Mouse (Mus musculus) forebrain, embryonic 14.5 days (tissue): ENCODE data around the gene Cdh12. TPM values are rescaled to one million over a fixed set of nuclear protein-coding genes. Genes with fewer than 3 reads are reported as not detected.
"Not testable (repeated sequence)": the region's sequence is repeated elsewhere in the genome, so short reads cannot be mapped to it uniquely, and the experiment has no call there.

Source experiments
- ATAC-seq: fragments of 200-750 bp; cut with Nextera tagmentation; 2 replicates; pipeline ENCODE4 v1.8.0; 2017; ENCODE audit warnings: mild to moderate bottlenecking, moderate library complexity
- DNase-seq: peaks from one replicate; pipeline ENCODE4 v3.0.0-alpha.2; 2015; ENCODE audit warnings: low spot score
- H3K27ac ChIP-seq: fragments of 300-500 bp; sonication (generic); 2 replicates; pipeline ENCODE4 v1.5.1; 2014; ENCODE audit warnings: low read depth, mild to moderate bottlenecking, control low read depth, low read length, moderate library complexity
- H3K27me3 ChIP-seq: fragments of 300-500 bp; sonication (generic); replicated peaks from 2 replicates; pipeline ENCODE4 v1.6.1; 2014; ENCODE audit warnings: low read length, control low read depth, mixed read lengths; ENCODE audit not compliant: control insufficient read depth, insufficient read depth
- H3K36me3 ChIP-seq: fragments of 300-500 bp; sonication (generic); 2 replicates; pipeline ENCODE4 v1.6.1; 2014; ENCODE audit warnings: low read length, control low read depth; ENCODE audit not compliant: control insufficient read depth, insufficient read depth
- H3K4me1 ChIP-seq: fragments of 300-500 bp; sonication (generic); 2 replicates; pipeline ENCODE4 v1.6.1; 2014; ENCODE audit warnings: antibody characterized with exemption, low read length, control low read depth; ENCODE audit not compliant: control insufficient read depth, insufficient read depth
- H3K4me2 ChIP-seq: fragments of 300-500 bp; sonication (generic); 2 replicates; pipeline ENCODE4 v1.6.1; 2014; ENCODE audit warnings: mild to moderate bottlenecking, control low read depth, low read length
- H3K4me3 ChIP-seq: fragments of 300-500 bp; sonication (generic); 2 replicates; pipeline ENCODE4 v1.5.1; 2014; ENCODE audit warnings: low read depth, low read length, control low read depth
- H3K9ac ChIP-seq: fragments of 300-500 bp; sonication (generic); 2 replicates; pipeline ENCODE4 v1.6.1; 2014; ENCODE audit warnings: mild to moderate bottlenecking, low read length, control low read depth, moderate library complexity
- H3K9me3 ChIP-seq: fragments of 300-500 bp; sonication (generic); replicated peaks from 2 replicates; pipeline ENCODE4 v1.6.1; 2016; ENCODE audit warnings: low read length, control low read depth, mixed read lengths; ENCODE audit not compliant: control insufficient read depth
- WGBS: fragments of 180-500 bp; shearing (Covaris S2); extraction: QIAGEN DNeasy Blood & Tissue Kit; methylation state at CpG from one replicate; pipeline ENCODE4 v1.1.7; 2014; 5-methylcytosine and 5-hydroxymethylcytosine counted together
- polyA plus RNA-seq: library from polyadenylated mRNA; unstranded; fragments of >200 nt; fragmentation: Nextera tagmentation; extraction: Ambion mirVana; gene quantifications from 2 replicates; pipeline ENCODE4 v1.2.1, GENCODE M21; 2014

The Cdh12 gene
- polyA plus RNA-seq, 1 experiment from 2014 or later: 2.3 TPM

DNA sequence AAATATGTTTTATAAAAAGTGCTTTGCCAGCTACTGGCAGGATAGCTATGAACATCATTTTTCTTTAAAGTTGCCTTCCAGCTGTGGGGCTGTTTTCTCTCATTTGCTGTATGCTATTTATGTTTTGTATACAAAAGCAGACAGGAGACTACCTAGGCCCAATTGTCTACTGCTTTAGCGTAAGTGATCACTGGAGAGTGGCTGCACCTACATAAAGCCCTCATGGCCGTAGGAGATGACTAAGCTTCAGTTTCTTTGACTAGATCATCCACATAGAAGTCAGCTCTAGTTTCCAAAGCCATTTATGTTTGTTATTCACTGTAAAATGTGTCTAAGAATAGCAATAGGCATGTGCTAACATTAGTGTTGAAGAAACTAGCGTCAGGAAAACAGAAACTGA is 926.8 kb downstream of the Cdh12 start:
- H3K4me3 ChIP-seq: no peak overlapping the region
- DNase-seq: no peak
- no peak for ATAC-seq
- WGBS: 81% methylated on average over 3 of the region's 3 CpGs
- no peaks in the 10 kb centered on the region for H3K9me3 ChIP-seq
- H3K4me1 ChIP-seq: no peaks in the 10 kb centered on the region
- no peaks in the 10 kb centered on the region for H3K36me3 ChIP-seq
- no peaks in the 10 kb centered on the region for H3K27me3 ChIP-seq
- H3K27ac ChIP-seq: no peak overlapping the region
- no peak overlapping the region for H3K4me2 ChIP-seq
- no peak overlapping the region for H3K9ac ChIP-seq

DNA sequence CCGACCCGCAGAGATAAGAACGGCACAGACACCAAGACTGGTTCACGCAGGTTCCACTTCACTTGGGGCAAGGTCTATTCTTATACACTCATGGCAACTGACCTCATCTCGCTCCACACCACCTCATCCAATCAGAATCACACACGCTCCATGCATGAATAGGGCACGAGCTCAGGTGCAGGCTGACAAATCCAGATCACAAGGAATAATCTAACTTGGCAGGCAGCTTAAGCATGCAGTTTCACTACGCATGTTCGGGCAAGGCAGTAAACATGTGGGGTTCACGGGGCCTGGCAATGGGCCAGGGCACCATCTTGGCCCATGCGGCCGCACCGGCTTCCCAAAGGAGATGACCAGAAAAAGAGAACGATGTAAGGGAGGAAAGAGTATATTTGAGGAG is 942.4 kb downstream of the Cdh12 start:
- H3K27me3 ChIP-seq, DNase-seq, H3K36me3 ChIP-seq, ATAC-seq, H3K9ac ChIP-seq, H3K27ac ChIP-seq, H3K9me3 ChIP-seq, H3K4me2 ChIP-seq, H3K4me3 ChIP-seq, H3K4me1 ChIP-seq: not testable (repeated sequence)
- 87% methylated on average over 14 of the region's 14 CpGs for WGBS

DNA sequence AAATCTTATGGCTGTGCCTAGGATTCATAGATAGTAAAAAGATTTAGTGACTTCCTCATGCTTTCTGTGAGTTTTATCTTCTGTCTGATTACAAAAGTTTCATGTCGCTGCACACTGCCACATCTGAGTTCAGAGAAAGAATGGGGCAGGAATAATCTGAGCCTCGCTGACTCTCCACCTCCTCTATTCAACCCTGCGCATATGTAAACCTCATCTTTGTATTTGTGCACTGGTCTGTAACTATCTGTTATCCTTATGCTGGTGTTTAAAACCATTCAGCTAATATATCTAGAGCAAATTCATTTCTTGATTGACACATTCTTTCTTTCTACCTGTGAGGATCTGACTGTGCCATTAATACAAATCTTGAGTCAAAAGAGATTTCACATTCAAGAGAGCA is 944.0 kb downstream of the Cdh12 start:
- H3K9ac ChIP-seq: no peak overlapping the region
- H3K4me3 ChIP-seq: no peak overlapping the region
- H3K27me3 ChIP-seq: no peaks in the 10 kb centered on the region
- DNase-seq (no peak), ATAC-seq (no peak)
- H3K9me3 ChIP-seq: no peaks in the 10 kb centered on the region
- H3K27ac ChIP-seq: no peak overlapping the region
- H3K4me1 ChIP-seq: no peaks in the 10 kb centered on the region
- no peak overlapping the region for H3K4me2 ChIP-seq
- no peaks in the 10 kb centered on the region for H3K36me3 ChIP-seq
- WGBS: 6% methylated on average over 3 of the region's 3 CpGs

DNA sequence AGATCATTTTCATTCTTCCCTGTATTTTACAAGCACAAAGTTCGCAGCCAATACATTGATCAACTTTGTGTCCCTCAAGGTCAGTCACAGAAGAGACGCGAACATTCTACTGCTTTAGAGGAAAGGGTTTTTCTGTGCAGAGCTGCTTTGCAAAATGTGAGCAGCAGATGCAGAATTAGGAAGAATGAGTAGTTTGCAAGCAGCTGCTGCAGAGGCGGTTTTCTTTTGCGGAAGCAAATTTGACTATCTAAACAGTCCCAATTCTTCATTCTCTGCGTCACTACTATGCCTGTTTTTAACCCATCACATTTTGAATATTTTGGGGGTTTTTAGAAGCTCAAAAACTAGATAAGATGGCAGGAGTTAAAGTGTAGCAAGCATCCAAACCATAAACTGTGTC is 956.1 kb downstream of the Cdh12 start:
- no peak overlapping the region for H3K27ac ChIP-seq
- H3K9ac ChIP-seq: no peak overlapping the region
- no peaks in the 10 kb centered on the region for H3K4me1 ChIP-seq
- DNase-seq (no peak), ATAC-seq (no peak)
- no peaks in the 10 kb centered on the region for H3K36me3 ChIP-seq
- no peaks in the 10 kb centered on the region for H3K9me3 ChIP-seq
- 79% methylated on average over 6 of the region's 6 CpGs for WGBS
- H3K27me3 ChIP-seq: no peaks in the 10 kb centered on the region
- no peak overlapping the region for H3K4me3 ChIP-seq
- H3K4me2 ChIP-seq: no peak overlapping the region

DNA sequence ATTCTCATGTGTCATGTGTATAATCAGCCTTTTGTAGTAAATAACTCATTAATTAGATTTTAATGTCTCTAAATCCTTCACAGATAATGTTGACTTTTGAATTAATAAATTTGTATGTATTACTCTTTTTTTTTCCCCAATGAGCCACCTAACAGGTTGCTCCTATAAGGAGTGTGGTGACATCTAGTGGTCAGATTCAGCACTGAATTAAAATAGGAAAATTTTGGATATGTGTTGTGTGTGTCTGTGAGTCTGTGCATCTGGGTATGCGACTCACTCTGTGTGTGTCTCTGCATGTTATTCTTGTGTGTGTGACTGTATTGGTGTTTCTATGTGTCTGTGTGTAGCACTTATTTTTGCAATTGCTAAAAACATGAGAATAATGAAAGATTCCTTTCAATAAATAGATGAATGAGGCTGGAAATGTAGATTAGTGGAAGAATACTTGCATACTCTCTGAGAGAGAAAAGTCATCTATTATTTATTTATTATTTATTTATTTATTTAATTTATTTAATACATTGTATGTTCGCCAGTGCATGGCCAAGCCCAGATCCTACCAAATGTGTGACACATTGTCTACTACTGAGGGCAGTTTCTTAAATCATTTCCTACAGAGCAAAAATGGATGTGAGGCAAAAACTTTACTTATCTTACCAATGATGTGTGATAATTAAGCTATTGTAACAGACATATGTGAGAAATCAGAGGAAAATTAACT is 958.4 kb downstream of the Cdh12 start:
- Histone ChIP-seq H3K36me3 (no peaks in the 10 kb centered on the region), H3K9ac (no peak overlapping the region), H3K27me3 (no peaks in the 10 kb centered on the region), H3K27ac (no peak overlapping the region), H3K4me3 (no peak overlapping the region), H3K9me3 (no peaks in the 10 kb centered on the region), H3K4me2 (no peak overlapping the region), H3K4me1 (no peaks in the 10 kb centered on the region)
- 62% methylated on average over 2 of the region's 2 CpGs for WGBS
- peak; percentile 82 for DNase-seq
- peak; percentile 77 for ATAC-seq

DNA sequence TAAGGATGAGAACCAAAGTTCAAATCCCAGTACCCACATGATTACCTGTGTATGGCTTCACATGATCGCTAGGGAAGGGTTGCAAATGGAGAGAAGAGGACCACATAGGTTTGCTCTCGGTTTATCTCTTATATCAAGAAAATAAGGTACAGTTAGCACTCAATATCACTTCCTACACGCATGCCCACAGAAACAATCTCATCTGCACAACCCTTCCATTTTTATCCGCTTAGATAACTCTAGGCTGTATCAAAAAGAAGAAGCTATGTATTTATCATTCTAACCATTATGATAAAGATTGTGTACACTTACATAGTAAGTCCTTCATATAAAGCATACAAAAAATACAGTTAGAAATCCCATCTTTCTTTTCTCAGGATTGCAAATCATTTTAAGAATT is 988.3 kb downstream of the Cdh12 start:
- no peak overlapping the region for H3K9ac ChIP-seq
- H3K4me2 ChIP-seq: no peak overlapping the region
- H3K36me3 ChIP-seq: no peaks in the 10 kb centered on the region
- no peaks in the 10 kb centered on the region for H3K9me3 ChIP-seq
- H3K27me3 ChIP-seq: no peaks in the 10 kb centered on the region
- H3K27ac ChIP-seq: no peak overlapping the region
- no peak overlapping the region for H3K4me3 ChIP-seq
- ATAC-seq (no peak), DNase-seq (no peak)
- no peaks in the 10 kb centered on the region for H3K4me1 ChIP-seq
- WGBS: 84% methylated on average over 4 of the region's 4 CpGs

DNA sequence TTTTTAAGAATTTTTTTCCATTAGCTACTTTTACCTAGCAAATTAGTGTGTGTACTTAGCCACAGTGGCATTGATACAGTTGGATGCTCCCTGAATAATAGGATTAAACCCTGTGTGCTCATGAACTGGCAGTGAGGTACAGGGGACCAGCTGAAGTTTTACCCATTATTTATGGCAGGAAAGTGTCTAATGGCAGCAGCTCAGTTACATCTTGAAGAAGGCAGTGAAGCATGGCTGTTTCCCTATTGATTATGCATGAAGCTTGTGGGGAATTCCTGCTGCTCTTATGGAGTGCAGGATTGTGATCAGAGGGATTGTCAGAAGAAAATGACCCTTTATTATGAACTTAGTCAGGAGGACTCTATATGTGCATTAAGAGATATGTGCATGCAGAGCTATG is 988.9 kb downstream of the Cdh12 start:
- no peak overlapping the region for H3K4me3 ChIP-seq
- no peak for ATAC-seq

DNA sequence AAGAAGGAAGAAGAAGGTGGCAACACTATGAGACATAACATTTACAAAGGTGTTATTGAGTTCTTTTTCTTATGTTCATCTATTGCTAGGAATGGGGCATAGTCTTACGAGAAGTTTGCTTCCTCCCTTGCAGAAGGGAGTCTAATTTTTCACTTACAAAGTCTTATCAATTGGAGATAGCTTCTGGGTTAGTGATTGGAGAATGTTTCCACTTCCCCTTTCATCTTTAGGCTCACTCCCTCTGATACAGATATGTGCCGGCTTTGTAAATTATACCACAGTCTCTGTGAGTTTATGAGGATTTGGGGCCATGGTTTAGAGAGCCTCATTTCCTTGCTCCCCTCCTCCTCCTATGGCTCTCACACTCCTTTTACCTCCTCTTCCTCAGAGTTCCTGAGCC is 1009.0 kb downstream of the Cdh12 start:
- no peaks in the 10 kb centered on the region for H3K27me3 ChIP-seq
- H3K4me1 ChIP-seq: no peaks in the 10 kb centered on the region
- H3K4me3 ChIP-seq: no peak overlapping the region
- 88% methylated on average over 2 of the region's 2 CpGs for WGBS
- H3K4me2 ChIP-seq: no peak overlapping the region
- no peaks in the 10 kb centered on the region for H3K36me3 ChIP-seq
- DNase-seq (no peak), ATAC-seq (no peak)
- no peaks in the 10 kb centered on the region for H3K9me3 ChIP-seq
- H3K9ac ChIP-seq: no peak overlapping the region
- H3K27ac ChIP-seq: no peak overlapping the region

More for the DNA sequence above, 988.9 kb downstream of the Cdh12 start:
- no peaks in the 10 kb centered on the region for H3K4me1 ChIP-seq
- no peak for DNase-seq
- H3K36me3 ChIP-seq: no peaks in the 10 kb centered on the region
- H3K27me3 ChIP-seq: no peaks in the 10 kb centered on the region
- no peak overlapping the region for H3K27ac ChIP-seq
- H3K4me2 ChIP-seq: no peak overlapping the region
- no peak overlapping the region for H3K9ac ChIP-seq
- no peaks in the 10 kb centered on the region for H3K9me3 ChIP-seq

DNA sequence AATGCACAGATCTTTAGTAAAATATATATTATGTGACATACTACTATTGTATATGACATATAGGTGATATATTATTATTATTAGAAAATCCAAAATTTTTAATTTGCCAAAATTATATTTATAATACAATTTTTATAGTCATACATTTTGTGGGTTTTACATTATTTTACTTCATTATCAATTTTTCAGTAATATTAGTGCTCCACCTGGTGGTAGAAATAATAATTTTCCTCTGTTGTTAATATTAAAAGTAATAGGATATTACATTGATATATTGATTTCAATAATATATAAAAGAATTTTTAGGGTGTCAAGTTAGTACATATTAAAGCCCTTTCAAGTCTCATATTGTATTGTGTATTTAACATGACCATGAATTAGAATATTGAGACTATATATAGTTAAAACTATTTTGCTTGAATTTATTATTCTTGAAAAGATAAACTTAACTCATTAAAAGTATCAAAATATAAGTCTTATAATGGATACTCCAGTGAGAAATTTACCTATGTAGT is 1070.3 kb downstream of the Cdh12 start:
- H3K4me2 ChIP-seq: no peak overlapping the region
- H3K27ac ChIP-seq: no peak overlapping the region
- no peaks in the 10 kb centered on the region for H3K27me3 ChIP-seq
- no peak overlapping the region for H3K9ac ChIP-seq
- no peaks in the 10 kb centered on the region for H3K4me1 ChIP-seq
- H3K36me3 ChIP-seq: no peaks in the 10 kb centered on the region
- H3K4me3 ChIP-seq: no peak overlapping the region
- no peak for ATAC-seq
- peak; percentile 55 for DNase-seq
- no peaks in the 10 kb centered on the region for H3K9me3 ChIP-seq
